Mouse (Mus musculus) erythroblast, embryonic 14.5 days (primary cell): ENCODE measurements at regions not wholly inside any gene's neighbourhood (a gene's known extent, or its start where the extent isn't known, plus 50 kb on each side); places are given as distances from the start of the nearest gene placed in this dataset.

ENCODE experiments used
- GATA1 ChIP-seq: IDR thresholded peaks from 2 replicates; pipeline ENCODE4 v1.6.1; 2012; ENCODE audit warnings: low read length, inconsistent platforms, mixed read lengths
- TAL1 ChIP-seq: IDR thresholded peaks from 3 replicates; pipeline ENCODE4 v1.6.1; 2012; ENCODE audit warnings: low read length, inconsistent platforms, mixed read lengths

GRCm38 (mm10) chr6:31287686-31288085 lies 110.8 kb upstream of the Mkln1 start:
- TF ChIP-seq TAL1, result no peak
- TF ChIP-seq GATA1, result no peak
